Mouse (Mus musculus): ENCODE measurements around the gene Slc29a2. TPM values are rescaled to one million over a fixed set of nuclear protein-coding genes. Genes with fewer than 3 reads are reported as not detected.
A peak's percentile ranks its signal among the peaks of the same experiment; 100 is the strongest.

The Slc29a2 gene
- total and polyA plus RNA-seq, 2 experiments from 2014 or later = 11.5 to 17.3 TPM

DNA sequence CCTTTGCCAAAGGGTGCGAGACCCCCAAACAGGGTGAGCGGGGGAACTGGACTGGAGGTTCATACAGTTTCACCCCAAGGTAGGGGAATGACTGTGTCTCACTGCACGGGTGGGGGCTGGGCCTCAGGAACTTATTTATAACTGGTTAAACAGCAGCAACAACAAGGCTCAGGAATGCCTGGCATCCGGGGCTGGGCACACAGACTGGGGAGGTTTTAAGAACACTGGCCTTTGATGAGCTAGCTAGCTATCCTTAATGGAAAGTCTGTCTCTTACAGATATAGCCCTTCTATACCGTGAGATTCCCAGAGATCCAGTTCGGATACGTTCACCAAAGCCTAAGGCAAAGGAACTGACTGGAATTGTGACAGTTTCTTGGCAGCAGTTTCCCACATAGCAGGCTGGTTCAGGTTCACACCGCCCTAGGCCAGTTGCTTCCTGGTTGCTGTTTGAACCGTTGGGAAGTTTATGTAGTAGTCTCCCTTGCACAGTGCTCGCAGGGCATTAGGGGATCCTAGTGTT is 7.4 kb upstream of the Slc29a2 start:
- H3K27me3 ChIP-seq (ENCODE audit: control insufficient read depth, insufficient read depth, low read length) = no peaks in the 10 kb centered on the region
- no peaks in the 10 kb centered on the region for H3K36me3 ChIP-seq (replicated peaks; ENCODE audit: control insufficient read depth, insufficient read depth, low read length)
- ATAC-seq (ENCODE audit: insufficient read depth, low read depth) (peak; percentile 93), DNase-seq (ENCODE audit: low spot score) (peak; percentile 83)
- H3K9me3 ChIP-seq (replicated peaks; ENCODE audit: control insufficient read depth, low read length) = no peaks in the 10 kb centered on the region
- WGBS = 11% methylated on average over 10 of the region's 10 CpGs
- TF ChIP-seq EP300 (IDR thresholded peaks at IDR 0.05; ENCODE audit: low read depth) (no peak), CTCF (IDR thresholded peaks at IDR 0.05; ENCODE audit: low read depth) (no peak)
- peak overlapping the region; percentile 98 for H3K27ac ChIP-seq (ENCODE audit: low read depth)
- peak overlapping the region; percentile 45 for H3K4me2 ChIP-seq (ENCODE audit: low read depth, low read length)
- peak overlapping the region; percentile 45; the same call in 1 of the 2 replicates for H3K9ac ChIP-seq (replicated peaks; ENCODE audit: low read depth, low read length)
- H3K4me3 ChIP-seq (ENCODE audit: low read depth, low read length) = no peak overlapping the region
- peaks cover 14% of the 10 kb centered on the region for H3K4me1 ChIP-seq (ENCODE audit: control insufficient read depth, insufficient read depth)

- Histone ChIP-seq H3K4me1 (ENCODE audit: control insufficient read depth, insufficient read depth) (peaks cover 14% of the 10 kb centered on the region), H3K27ac (ENCODE audit: low read depth) (peak overlapping the region; percentile 98), H3K4me3 (ENCODE audit: low read depth, low read length) (no peak overlapping the region), H3K4me2 (ENCODE audit: low read depth, low read length) (peak overlapping the region; percentile 45; the same call in 1 of the 2 replicates), H3K36me3 (replicated peaks; ENCODE audit: control insufficient read depth, insufficient read depth, low read length) (no peaks in the 10 kb centered on the region), H3K9ac (replicated peaks; ENCODE audit: low read depth, low read length) (peak overlapping the region; percentile 45; the same call in 1 of the 2 replicates), H3K27me3 (ENCODE audit: control insufficient read depth, insufficient read depth, low read length) (no peaks in the 10 kb centered on the region), H3K9me3 (replicated peaks; ENCODE audit: control insufficient read depth, low read length) (no peaks in the 10 kb centered on the region)
- TF ChIP-seq EP300 (IDR thresholded peaks at IDR 0.05; ENCODE audit: low read depth) (no peak), CTCF (IDR thresholded peaks at IDR 0.05; ENCODE audit: low read depth) (peak; percentile 90)
- ATAC-seq (ENCODE audit: insufficient read depth, low read depth) (peak; percentile 73), DNase-seq (ENCODE audit: low spot score) (peak; percentile 86)
- WGBS = 21% methylated on average over 12 of the region's 12 CpGs
These were observed 6.9 kb upstream of the Slc29a2 start for GRCm38 (mm10) chr19:5016782-5017181.

DNA sequence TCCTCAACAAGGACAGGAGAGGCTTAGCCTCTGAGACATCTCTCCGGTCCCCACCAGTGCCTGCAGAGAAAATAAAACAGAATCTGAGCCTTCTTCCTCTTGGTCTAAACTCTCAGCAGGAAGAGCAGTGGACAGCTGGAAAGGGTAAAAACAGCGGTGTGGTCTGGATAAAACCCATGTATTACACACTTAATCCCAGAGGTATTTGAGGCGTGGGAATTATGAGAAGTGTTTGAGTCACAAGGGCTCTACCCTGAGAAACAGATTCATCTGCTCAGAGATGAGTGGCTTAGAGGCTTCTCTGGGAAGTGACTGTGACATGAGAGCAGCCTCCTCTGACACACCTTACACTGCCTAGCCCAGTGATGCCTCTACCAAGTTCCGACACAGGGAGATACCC is 6.0 kb upstream of the Slc29a2 start:
- no peaks in the 10 kb centered on the region for H3K9me3 ChIP-seq (replicated peaks; ENCODE audit: control insufficient read depth, low read length)
- no peak for ATAC-seq (ENCODE audit: insufficient read depth, low read depth)
- TF ChIP-seq EP300 (IDR thresholded peaks at IDR 0.05; ENCODE audit: low read depth) (no peak), CTCF (IDR thresholded peaks at IDR 0.05; ENCODE audit: low read depth) (no peak)
- peaks cover 14% of the 10 kb centered on the region for H3K4me1 ChIP-seq (ENCODE audit: control insufficient read depth, insufficient read depth)
- H3K27ac ChIP-seq (ENCODE audit: low read depth) = no peak overlapping the region
- H3K9ac ChIP-seq (replicated peaks; ENCODE audit: low read depth, low read length) = no peak overlapping the region
- 67% methylated on average over 4 of the region's 4 CpGs for WGBS
- H3K4me3 ChIP-seq (ENCODE audit: low read depth, low read length) = no peak overlapping the region
- no peaks in the 10 kb centered on the region for H3K36me3 ChIP-seq (replicated peaks; ENCODE audit: control insufficient read depth, insufficient read depth, low read length)
- no peak for DNase-seq (ENCODE audit: low spot score)
- no peak overlapping the region for H3K4me2 ChIP-seq (ENCODE audit: low read depth, low read length)
- H3K27me3 ChIP-seq (ENCODE audit: control insufficient read depth, insufficient read depth, low read length) = no peaks in the 10 kb centered on the region

- WGBS = 68% methylated on average over 3 of the region's 3 CpGs
- no peak overlapping the region for H3K4me2 ChIP-seq (ENCODE audit: low read depth, low read length)
- H3K9me3 ChIP-seq (replicated peaks; ENCODE audit: control insufficient read depth, low read length) = no peaks in the 10 kb centered on the region
- H3K27ac ChIP-seq (ENCODE audit: low read depth) = no peak overlapping the region
- TF ChIP-seq CTCF (IDR thresholded peaks at IDR 0.05; ENCODE audit: low read depth) (no peak), EP300 (IDR thresholded peaks at IDR 0.05; ENCODE audit: low read depth) (no peak)
- H3K4me1 ChIP-seq (ENCODE audit: control insufficient read depth, insufficient read depth) = peaks cover 14% of the 10 kb centered on the region
- DNase-seq (ENCODE audit: low spot score) (no peak), ATAC-seq (ENCODE audit: insufficient read depth, low read depth) (no peak)
- H3K9ac ChIP-seq (replicated peaks; ENCODE audit: low read depth, low read length) = no peak overlapping the region
- no peaks in the 10 kb centered on the region for H3K27me3 ChIP-seq (ENCODE audit: control insufficient read depth, insufficient read depth, low read length)
- H3K4me3 ChIP-seq (ENCODE audit: low read depth, low read length) = no peak overlapping the region
- no peaks in the 10 kb centered on the region for H3K36me3 ChIP-seq (replicated peaks; ENCODE audit: control insufficient read depth, insufficient read depth, low read length)
These were observed 5.5 kb upstream of the Slc29a2 start for GRCm38 (mm10) chr19:5018191-5018590.

GRCm38 (mm10) chr19:5021416-5021815 is 2.2 kb upstream of the Slc29a2 start:
- Histone ChIP-seq H3K27me3 (ENCODE audit: control insufficient read depth, insufficient read depth, low read length) (no peaks in the 10 kb centered on the region), H3K4me1 (ENCODE audit: control insufficient read depth, insufficient read depth) (peaks cover 7% of the 10 kb centered on the region), H3K4me2 (ENCODE audit: low read depth, low read length) (no peak overlapping the region), H3K9ac (replicated peaks; ENCODE audit: low read depth, low read length) (no peak overlapping the region), H3K27ac (ENCODE audit: low read depth) (no peak overlapping the region), H3K36me3 (replicated peaks; ENCODE audit: control insufficient read depth, insufficient read depth, low read length) (no peaks in the 10 kb centered on the region), H3K9me3 (replicated peaks; ENCODE audit: control insufficient read depth, low read length) (no peaks in the 10 kb centered on the region), H3K4me3 (ENCODE audit: low read depth, low read length) (no peak overlapping the region)
- no peak for TF ChIP-seq EP300 (IDR thresholded peaks at IDR 0.05; ENCODE audit: low read depth)
- TF ChIP-seq CTCF (IDR thresholded peaks at IDR 0.05; ENCODE audit: low read depth) = no peak
- ATAC-seq (ENCODE audit: insufficient read depth, low read depth) = no peak
- 78% methylated on average over 2 of the region's 2 CpGs for WGBS
- no peak for DNase-seq (ENCODE audit: low spot score)

DNA sequence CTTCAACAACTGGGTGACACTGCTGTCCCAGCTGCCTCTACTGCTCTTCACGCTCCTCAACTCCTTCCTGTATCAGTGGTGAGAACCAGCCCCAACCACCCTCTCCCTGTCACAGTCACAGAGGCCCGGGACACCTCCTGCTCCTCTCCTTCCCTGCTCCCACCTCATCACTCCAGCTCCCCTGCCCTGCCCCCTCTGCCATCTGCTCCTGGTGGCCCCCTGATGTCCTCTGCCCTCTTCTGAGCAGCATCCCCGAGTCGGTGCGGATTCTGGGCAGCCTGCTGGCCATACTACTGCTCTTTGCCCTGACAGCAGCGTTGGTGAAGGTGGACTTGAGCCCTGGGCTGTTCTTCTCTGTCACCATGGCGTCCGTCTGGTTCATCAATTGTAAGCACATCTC is 2.5 kb downstream of the Slc29a2 start:
- H3K4me1 ChIP-seq (ENCODE audit: control insufficient read depth, insufficient read depth) = peaks cover 5% of the 10 kb centered on the region; the same call in 1 of the 2 replicates
- no peak overlapping the region for H3K4me3 ChIP-seq (ENCODE audit: low read depth, low read length)
- WGBS = 86% methylated on average over 8 of the region's 8 CpGs
- DNase-seq (ENCODE audit: low spot score) (no peak), ATAC-seq (ENCODE audit: insufficient read depth, low read depth) (no peak)
- H3K27me3 ChIP-seq (ENCODE audit: control insufficient read depth, insufficient read depth, low read length) = no peaks in the 10 kb centered on the region
- no peak overlapping the region for H3K9ac ChIP-seq (replicated peaks; ENCODE audit: low read depth, low read length)
- H3K36me3 ChIP-seq (replicated peaks; ENCODE audit: control insufficient read depth, insufficient read depth, low read length) = peaks cover 41% of the 10 kb centered on the region
- H3K4me2 ChIP-seq (ENCODE audit: low read depth, low read length) = no peak overlapping the region
- H3K9me3 ChIP-seq (replicated peaks; ENCODE audit: control insufficient read depth, low read length) = no peaks in the 10 kb centered on the region
- no peak overlapping the region for H3K27ac ChIP-seq (ENCODE audit: low read depth)
- TF ChIP-seq CTCF (IDR thresholded peaks at IDR 0.05; ENCODE audit: low read depth) = no peak
- no peak for TF ChIP-seq EP300 (IDR thresholded peaks at IDR 0.05; ENCODE audit: low read depth)
